ENCODE assay signal across 24 mouse cellular contexts in the genomic region with DNA sequence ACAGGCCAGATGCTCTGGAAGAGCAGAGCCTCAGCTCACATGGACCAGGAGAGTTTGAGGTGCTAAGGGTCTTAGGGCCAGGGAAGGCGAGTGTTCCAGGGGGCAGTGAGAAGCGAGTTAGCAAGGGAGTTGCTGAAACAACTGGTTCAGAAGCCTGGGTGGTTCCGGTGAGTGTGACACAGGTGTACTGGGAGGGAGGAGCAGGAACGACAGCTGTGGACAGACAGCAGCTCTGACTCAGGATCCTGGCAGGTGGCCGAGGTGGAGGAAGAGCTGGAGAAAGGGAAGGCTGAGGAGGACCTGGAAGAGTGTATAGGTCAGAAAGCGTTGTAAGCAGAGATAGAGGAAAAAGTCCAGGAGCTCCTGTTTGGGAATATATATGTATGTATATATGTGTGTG. TPM values are rescaled to one million over a fixed set of nuclear protein-coding genes. Genes with fewer than 3 reads are reported as not detected.
DNase-seq lines count a peak whose midpoint lies in the region; ATAC-seq and TF ChIP-seq lines count a peak whose summit lies in the region.
"Had no signal": no experiment of that assay in that cellular context is flagged by ENCODE, and none has a peak within 500 bp of the region (broad histone marks: within the 10 kb centered on the region; RNA-seq: fewer than 3 reads in every experiment).

No protein-coding gene starts in this region.

- H3K4me3 ChIP-seq in kidney, embryonic 15.5 days (replicated peaks) = no peak overlapping the region
- no peak overlapping the region for H3K4me3 ChIP-seq in lung, embryonic 15.5 days
- no peak overlapping the region for H3K4me3 ChIP-seq in lung, adult 2 months (replicated peaks; ENCODE audit: extremely low read depth, low read depth, low read length)
- no peak overlapping the region for H3K4me3 ChIP-seq in myocyte
- no peak overlapping the region for H3K4me3 ChIP-seq in heart, embryonic 11.5 days (ENCODE audit: low read depth, low read length)
- no peak overlapping the region for H3K4me3 ChIP-seq in midbrain, embryonic 15.5 days
- H3K4me3 ChIP-seq: embryonic facial prominence, embryonic 12.5 days; embryonic facial prominence, embryonic 15.5 days; gastrocnemius, adult 2 months; heart, adult 2 months; heart, embryonic 10.5 days; hindbrain, embryonic 12.5 days; hindbrain, embryonic 15.5 days had no signal

- H3K36me3 ChIP-seq in kidney, embryonic 15.5 days = peaks cover 45% of the 10 kb centered on the region
- H3K36me3 ChIP-seq in lung, embryonic 15.5 days = peaks cover 21% of the 10 kb centered on the region
- peaks cover 9% of the 10 kb centered on the region for H3K36me3 ChIP-seq in myocyte (ENCODE audit: control insufficient read depth, insufficient read depth)
- H3K36me3 ChIP-seq in heart, embryonic 11.5 days (ENCODE audit: control insufficient read depth, insufficient read depth, low read length) = no peaks in the 10 kb centered on the region
- H3K36me3 ChIP-seq in midbrain, embryonic 15.5 days (replicated peaks) = no peaks in the 10 kb centered on the region
- H3K36me3 ChIP-seq: embryonic facial prominence, embryonic 12.5 days; hindbrain, embryonic 12.5 days had no signal

- TF ChIP-seq CTCF in lung, adult 2 months (IDR thresholded peaks at IDR 0.05; ENCODE audit: insufficient read depth, low read length) = no peak

- peak overlapping the region; percentile 20; the same call in 1 of the 2 replicates for H3K27ac ChIP-seq in kidney, embryonic 15.5 days
- H3K27ac ChIP-seq in lung, embryonic 15.5 days = peak overlapping the region; percentile 20; the same call in 1 of the 2 replicates
- H3K27ac ChIP-seq in heart, embryonic 11.5 days (ENCODE audit: low read depth, low read length) = no peak overlapping the region
- no peak overlapping the region for H3K27ac ChIP-seq in midbrain, embryonic 15.5 days
- H3K27ac ChIP-seq: embryonic facial prominence, embryonic 12.5 days; embryonic facial prominence, embryonic 15.5 days; heart, adult 2 months; heart, embryonic 10.5 days; hindbrain, embryonic 12.5 days; hindbrain, embryonic 15.5 days had no signal

- no peak for ATAC-seq in kidney, embryonic 15.5 days (replicated peaks; ENCODE audit: low FRiP score)
- no peak for ATAC-seq in lung, embryonic 15.5 days (ENCODE audit: borderline replicate concordance, extremely low read depth, low FRiP score, low TSS enrichment)
- ATAC-seq in heart, embryonic 11.5 days (replicated peaks; ENCODE audit: insufficient number of reproducible peaks, low FRiP score, low TSS enrichment) = no peak
- ATAC-seq in midbrain, embryonic 15.5 days (replicated peaks) = no peak
- ATAC-seq: CD4-positive, CD25-positive, alpha-beta regulatory T cell, adult 4 months; forebrain, embryonic 14.5 days; forebrain, postnatal 0 days had no signal

- no peak overlapping the region for H3K9ac ChIP-seq in kidney, embryonic 15.5 days
- H3K9ac ChIP-seq in lung, embryonic 15.5 days = no peak overlapping the region
- no peak overlapping the region for H3K9ac ChIP-seq in heart, embryonic 11.5 days (ENCODE audit: low read depth, low read length)
- no peak overlapping the region for H3K9ac ChIP-seq in midbrain, embryonic 15.5 days
- H3K9ac ChIP-seq: embryonic facial prominence, embryonic 12.5 days; embryonic facial prominence, embryonic 15.5 days; forebrain, postnatal 0 days; hindbrain, embryonic 12.5 days; hindbrain, embryonic 15.5 days had no signal

- no peak for TF ChIP-seq POLR2A in lung, adult 2 months (IDR thresholded peaks at IDR 0.05; ENCODE audit: borderline replicate concordance, extremely low read depth, low read depth, low read length)
- no peak for TF ChIP-seq POLR2A in myocyte (IDR thresholded peaks at IDR 0.05; ENCODE audit: insufficient read length, low read depth)

- peaks cover 58% of the 10 kb centered on the region for H3K4me1 ChIP-seq in kidney, embryonic 15.5 days
- H3K4me1 ChIP-seq in lung, embryonic 15.5 days = peaks cover 35% of the 10 kb centered on the region
- peaks cover 13% of the 10 kb centered on the region; the same call in 1 of the 2 replicates for H3K4me1 ChIP-seq in lung, adult 2 months (ENCODE audit: control insufficient read depth, insufficient read depth, low read length)
- peaks cover 3% of the 10 kb centered on the region; the same call in 1 of the 2 replicates for H3K4me1 ChIP-seq in heart, embryonic 11.5 days (ENCODE audit: control insufficient read depth, insufficient read depth, low read length)
- H3K4me1 ChIP-seq in midbrain, embryonic 15.5 days = peaks cover 4% of the 10 kb centered on the region

- no peak overlapping the region for H3K4me2 ChIP-seq in kidney, embryonic 15.5 days
- no peak overlapping the region for H3K4me2 ChIP-seq in lung, embryonic 15.5 days
- no peak overlapping the region for H3K4me2 ChIP-seq in myocyte (ENCODE audit: low read depth)
- no peak overlapping the region for H3K4me2 ChIP-seq in heart, embryonic 11.5 days
- no peak overlapping the region for H3K4me2 ChIP-seq in midbrain, embryonic 15.5 days
- H3K4me2 ChIP-seq: embryonic facial prominence, embryonic 12.5 days; embryonic facial prominence, embryonic 15.5 days; hindbrain, embryonic 12.5 days; hindbrain, embryonic 15.5 days had no signal

- H3K27me3 ChIP-seq in kidney, embryonic 15.5 days = no peaks in the 10 kb centered on the region
- H3K27me3 ChIP-seq in lung, embryonic 15.5 days = no peaks in the 10 kb centered on the region
- H3K27me3 ChIP-seq in myocyte (ENCODE audit: control insufficient read depth, insufficient read depth, insufficient read length) = no peaks in the 10 kb centered on the region
- H3K27me3 ChIP-seq in heart, embryonic 11.5 days (ENCODE audit: control insufficient read depth, insufficient read depth, low read length) = peaks cover 6% of the 10 kb centered on the region; the same call in 1 of the 2 replicates
- H3K27me3 ChIP-seq in midbrain, embryonic 15.5 days (replicated peaks) = 0 out of 2 replicates have a peak, but pooled peaks cover 4% of the 10 kb centered on the region
- H3K27me3 ChIP-seq: embryonic facial prominence, embryonic 12.5 days; embryonic facial prominence, embryonic 15.5 days had no signal

- WGBS in kidney, embryonic 15.5 days = 77% methylated on average over 6 of the region's 6 CpGs
- 75% methylated on average over 6 of the region's 6 CpGs for WGBS in lung, embryonic 15.5 days
- WGBS in lung, adult 2 months = 72% methylated on average over 6 of the region's 6 CpGs
- 62% methylated on average over 6 of the region's 6 CpGs for WGBS in heart, embryonic 11.5 days (ENCODE audit: insufficient replicate concordance)
- WGBS in midbrain, embryonic 15.5 days = 79% methylated on average over 6 of the region's 6 CpGs

- H3ac ChIP-seq in myocyte (ENCODE audit: control insufficient read depth, insufficient read length) = no peak overlapping the region

- H3K9me3 ChIP-seq in kidney, embryonic 15.5 days (replicated peaks) = no peaks in the 10 kb centered on the region
- H3K9me3 ChIP-seq in lung, embryonic 15.5 days = no peaks in the 10 kb centered on the region
- H3K9me3 ChIP-seq in heart, embryonic 11.5 days (replicated peaks; ENCODE audit: control insufficient read depth, low read length) = no peaks in the 10 kb centered on the region
- no peaks in the 10 kb centered on the region for H3K9me3 ChIP-seq in midbrain, embryonic 15.5 days
- H3K9me3 ChIP-seq: embryonic facial prominence, embryonic 12.5 days; embryonic facial prominence, embryonic 15.5 days; heart, embryonic 10.5 days; hindbrain, embryonic 12.5 days; hindbrain, embryonic 15.5 days had no signal

- H3K79me2 ChIP-seq in myocyte (ENCODE audit: control insufficient read depth, insufficient read depth) = no peaks in the 10 kb centered on the region

- no peak for DNase-seq in kidney, postnatal 4 days
- no peak for DNase-seq in lung, adult 2 months
- DNase-seq: adrenal gland, adult 2 months; adrenal gland, postnatal 14 days; cerebellum, adult 11 months; cerebellum, adult 2 months; cerebellum, adult 9-11 months; cerebellum, postnatal 25 days; forebrain, postnatal 0 days; gastrocnemius, adult 2 months; gastrocnemius, postnatal 25 days; heart, adult 2 months had no signal

TF ChIP-seq in myocyte, 11 proteins besides CTCF, POLR2A, EP300 and RAD21:
- TF ChIP-seq USF1 (IDR thresholded peaks at IDR 0.05; ENCODE audit: low read depth) (no peak), E2F4 (IDR thresholded peaks at IDR 0.05; ENCODE audit: insufficient read depth) (no peak), TCF12 (IDR thresholded peaks at IDR 0.05; ENCODE audit: insufficient read depth, poor library complexity, severe bottlenecking) (peak; percentile 72), MYOD1 (IDR thresholded peaks at IDR 0.05; ENCODE audit: control insufficient read depth in 1 of 3, insufficient read length in 2 of 3, low read depth in 2 of 3) (peak in 2 of 3 experiments; percentile 65 to 89), MYOG (IDR thresholded peaks at IDR 0.05; ENCODE audit: control insufficient read depth in 1 of 3, insufficient read depth in 1 of 3, insufficient read length in 2 of 3, low read depth in 2 of 3) (peak; percentile 18 to 92 (median 69)), POLR2AphosphoS2 (IDR thresholded peaks at IDR 0.05; ENCODE audit: insufficient read length, low read depth) (peak; percentile 73)

RNA-seq across cellular contexts. Expression of a gene that starts 9.5 kb away (rescaled TPM):
- 36.2 and 38.7 TPM in 2 replicates for polyA plus RNA-seq in kidney, embryonic 15.5 days (2015; fragmentation: Nextera tagmentation; extraction: Ambion mirVana)
- 15.8 and 16.7 TPM in 2 replicates for polyA plus RNA-seq in lung, embryonic 15.5 days (2015; fragmentation: Nextera tagmentation; extraction: Ambion mirVana)
- 105 and 124 TPM in 2 replicates for polyA plus RNA-seq in lung, adult 2 months (2012; rRNA removed)
- polyA plus RNA-seq in myocyte (2012; fragmentation: generic; extraction: Trizol) = 20.6 TPM
- 4.8 and 6.3 TPM in 2 replicates for polyA plus RNA-seq in heart, embryonic 11.5 days (2014; fragmentation: Nextera tagmentation; extraction: Ambion mirVana)
- polyA plus RNA-seq in midbrain, embryonic 15.5 days (2015; fragmentation: Nextera tagmentation; extraction: Ambion mirVana) = 7.1 and 7.9 TPM in 2 replicates

Comparison
In these comparisons a context has a peak if more than half of its experiments do, and no peak if none do; other contexts are left out.
1. H3K27ac ChIP-seq: peak in kidney, embryonic 15.5 days (single experiment) and lung, embryonic 15.5 days (single experiment); none in heart, embryonic 11.5 days (single experiment) and midbrain, embryonic 15.5 days (single experiment).